Mouse (Mus musculus) hindlimb bud, embryonic 11.5 days (tissue): ENCODE results near the gene Klk1b21.
"Not testable (repeated sequence)": the region's sequence is repeated elsewhere in the genome, so short reads cannot be mapped to it uniquely, and the experiment has no call there.

Experiments used
- DNase-seq: peaks from one replicate; pipeline ENCODE4 v3.0.0-alpha.2; 2012; ENCODE audit warnings: low read depth, low spot score; ENCODE audit errors: extremely low spot score

Gene Klk1b21

GRCm38 (mm10) chr7:44102028-44102427 is at the start of gene Klk1b21:
Gene Klk1b21 (plus strand): TSS chr7:44102328.
- not testable (repeated sequence) for DNase-seq

GRCm38 (mm10) chr7:44072117-44072516 is 30.0 kb upstream of the Klk1b21 start:
- no peak for DNase-seq

DNA sequence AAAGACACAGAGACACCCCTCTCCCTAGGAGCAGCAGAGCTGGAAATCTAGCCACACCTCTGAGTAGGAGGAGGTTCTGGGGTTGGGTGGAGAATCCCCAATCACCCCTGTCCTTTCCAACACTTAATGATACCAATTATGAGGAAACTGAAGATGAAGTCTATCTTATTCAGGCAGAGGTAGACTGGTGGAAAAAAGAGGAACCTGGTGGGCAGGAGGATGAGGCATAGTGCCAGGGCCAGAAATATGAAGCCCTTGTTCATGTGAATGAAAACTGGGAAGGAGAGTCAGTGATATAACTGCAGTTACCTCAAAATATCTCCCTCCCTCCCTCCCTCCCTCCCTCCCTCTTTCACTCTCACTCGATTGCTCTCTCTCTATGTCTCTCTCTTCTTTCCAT is 24.4 kb upstream of the Klk1b21 start:
- DNase-seq = no peak

DNA sequence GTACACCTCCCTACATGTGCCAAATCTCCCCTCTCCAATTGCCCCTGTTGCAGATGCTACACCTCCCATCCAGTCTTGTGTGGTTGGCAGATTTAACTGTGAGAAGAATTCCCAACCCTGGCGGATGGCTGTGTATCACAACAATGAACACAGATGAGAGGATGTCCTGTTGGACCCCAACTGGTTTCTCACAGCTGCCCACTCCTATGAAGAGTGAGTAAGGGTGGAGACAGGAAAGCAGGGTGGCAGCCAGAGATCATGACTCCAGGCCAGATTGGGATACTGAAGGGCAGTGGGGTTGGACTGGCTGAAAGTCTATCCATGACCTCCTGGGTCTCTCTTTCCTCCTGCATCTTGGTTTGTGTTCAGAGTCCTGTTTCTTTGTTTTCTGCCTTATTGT is 6.0 kb upstream of the Klk1b21 start:
- DNase-seq = no peak

DNA sequence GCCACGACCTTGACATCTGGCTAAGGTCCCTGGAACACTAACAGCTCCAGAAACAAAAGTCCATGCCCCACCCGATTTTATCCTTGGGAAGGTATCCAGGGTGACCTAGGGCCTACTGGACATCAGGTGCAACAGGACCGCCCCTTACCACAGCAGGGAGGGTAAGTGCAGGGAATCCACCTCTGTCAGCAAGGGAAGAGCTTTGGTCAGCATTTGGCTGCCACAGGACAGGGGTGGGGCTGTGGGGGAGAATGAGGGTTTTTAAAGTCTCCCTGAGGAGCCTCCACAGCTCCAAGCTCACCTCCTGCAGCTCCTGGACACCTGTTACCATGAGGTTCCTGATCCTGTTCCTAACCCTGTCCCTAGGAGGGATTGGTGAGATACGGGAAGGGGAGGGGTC is 10.2 kb downstream of the Klk1b21 start, which contains the start of gene Klk1b22:
Gene Klk1b22, plus strand, starts transcription at position 301 of the 400 bp plus-strand sequence.
- DNase-seq = no peak

DNA sequence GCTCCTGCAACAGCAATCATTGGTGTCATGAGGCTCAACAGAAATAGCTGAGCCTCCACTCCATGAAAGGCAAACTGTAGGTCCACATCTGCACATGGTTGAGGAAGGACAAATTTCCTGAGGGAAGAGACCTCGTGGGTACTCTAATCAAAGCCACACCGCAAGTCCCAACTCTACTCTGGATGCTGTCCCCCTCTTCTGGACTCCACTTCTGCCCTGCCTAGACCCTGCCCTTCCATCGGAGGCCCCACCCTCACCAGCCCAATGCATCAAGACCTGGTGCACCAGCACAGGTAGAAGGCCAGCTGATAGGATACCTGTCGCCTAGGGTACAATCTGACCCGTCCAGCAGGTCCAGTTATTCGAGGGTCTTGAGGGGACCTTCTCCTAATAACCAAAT is 21.3 kb downstream of the Klk1b21 start:
- DNase-seq = no peak

- no peak for DNase-seq
Measured at GRCm38 (mm10) chr7:44136467-44136866, 34.3 kb downstream of the Klk1b21 start, which contains the start of gene Klk1b16. Gene Klk1b16 (plus strand): TSS chr7:44136767.
